ENCODE assay signal across 35 mouse cellular contexts in the genomic region with DNA sequence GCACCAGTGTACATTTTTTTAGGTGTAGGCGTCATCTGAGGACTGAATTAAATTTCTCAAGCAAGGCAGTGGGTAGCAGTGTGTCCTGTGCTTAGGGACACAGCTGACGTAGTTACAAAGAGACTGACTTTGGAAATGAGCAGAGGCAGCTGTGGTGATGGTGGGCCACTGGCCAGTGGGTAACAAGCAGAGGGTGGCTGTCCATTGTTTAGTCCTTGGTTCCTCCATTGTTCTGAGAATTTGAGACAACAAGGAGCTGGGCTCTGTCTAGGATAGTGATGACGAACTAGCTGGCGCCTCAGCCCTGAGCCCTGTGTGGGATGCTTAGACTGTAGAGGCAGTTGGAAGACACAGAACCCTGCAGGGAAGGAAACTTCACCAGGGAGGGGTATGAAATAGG. TPM values are rescaled to one million over a fixed set of nuclear protein-coding genes. Genes with fewer than 3 reads are reported as not detected.
DNase-seq lines count a peak whose midpoint lies in the region.
"Had no signal": no experiment of that assay in that cellular context is flagged by ENCODE, and none has a peak within 500 bp of the region (broad histone marks: within the 10 kb centered on the region; RNA-seq: fewer than 3 reads in every experiment).

No protein-coding gene starts in this region.

- intact Hi-C loops in left cerebral cortex, postnatal 10 days (cut with DNase I) = no loop called here
- intact Hi-C loops in left cerebral cortex, postnatal 25 days (cut with DNase I) = loop anchor here (1.0 to 5.0 kb wide), 4 partner anchors 16 to 189 kb away; no protein-coding TSS in a partner anchor

- DNase-seq in frontal cortex, adult 2 months (ENCODE audit: extremely low spot score in 1 of 2, low spot score in 1 of 2) = peak; percentile 37 to 58
- DNase-seq in frontal cortex, postnatal 25 days (ENCODE audit: low spot score in 2 of 2) = no peak
- DNase-seq in left cerebral cortex, adult 11 months (ENCODE audit: low spot score) = peak; percentile 33
- no peak for DNase-seq in left cerebral cortex, postnatal 10 days (ENCODE audit: extremely low spot score in 1 of 2, low spot score in 2 of 2)
- peak; percentile 71 for DNase-seq in brain, adult 2 months (ENCODE audit: low read depth, low spot score)
- DNase-seq in left cerebral cortex, postnatal 25 days (ENCODE audit: low spot score in 2 of 2) = peak; percentile 51 to 85
- DNase-seq in urinary bladder, adult 2 months (ENCODE audit: low spot score) = no peak
- DNase-seq in urinary bladder, postnatal 36 days (ENCODE audit: low spot score in 2 of 2) = no peak
- DNase-seq: adrenal gland, postnatal 10 days; cerebellum, adult 11 months; cerebellum, adult 9-10 months; embryo, embryonic 11 days; gastrocnemius, postnatal 36 days; heart, adult 2 months; kidney, adult 9 months; kidney, postnatal 10 days; layer of hippocampus, postnatal 36 days; lung, embryonic 14.5 days; lung, postnatal 14 days; midbrain, embryonic 14.5 days; thymus, postnatal 4 days had no signal

RNA-seq across cellular contexts. Expression of a gene that starts 52.7 kb away (rescaled TPM):
- 10.8 and 11.1 TPM in 2 replicates for polyA plus RNA-seq in frontal cortex, adult 2 months (2012; rRNA removed)
- total RNA-seq in left cerebral cortex, postnatal 10 days (2021) = 10 to 100 TPM in 1 of 2 experiments, 1 to 10 TPM in 1; 6.5 to 12.0 TPM
- total RNA-seq in left cerebral cortex, postnatal 25 days (2021) = 10 to 100 TPM; 20.6 to 24.4 TPM
- 0.33 and 0.34 TPM in 2 replicates for polyA plus RNA-seq in urinary bladder, adult 2 months (2012; rRNA removed)
- total RNA-seq: hematopoietic stem cell, adult 5-6 weeks; liver, adult 2 months; monocyte, adult 5-6 weeks had no signal
- polyA plus RNA-seq: G1E; heart, postnatal 0 days; liver, adult 2 months; liver, embryonic 15.5 days; lung, embryonic 14.5 days; stomach, postnatal 0 days had no signal

RNA-seq across cellular contexts. Expression of a gene that starts 58.1 kb away (rescaled TPM):
- not detected in 2 replicates for polyA plus RNA-seq in frontal cortex, adult 2 months (2012; rRNA removed)
- not detected for total RNA-seq in left cerebral cortex, postnatal 10 days (2021)
- total RNA-seq in left cerebral cortex, postnatal 25 days (2021) = not detected
- 0.04 TPM in 1 of 2 replicates, not detected in the other for polyA plus RNA-seq in urinary bladder, adult 2 months (2012; rRNA removed)
- total RNA-seq: G1E; gastrocnemius, adult 18-20 months; gastrocnemius, postnatal 36 days; heart, adult 2 months; hematopoietic stem cell, adult 5-6 weeks; layer of hippocampus, adult 18-20 months; layer of hippocampus, postnatal 36 days; liver, adult 2 months; monocyte, adult 5-6 weeks had no signal
- polyA plus RNA-seq: forebrain, embryonic 14.5 days; G1E; heart, adult 2 months; heart, embryonic 12.5 days; heart, postnatal 0 days; hindbrain, embryonic 14.5 days; intestine, postnatal 0 days; liver, adult 2 months; liver, embryonic 15.5 days; lung, embryonic 14.5 days; midbrain, embryonic 14.5 days; spleen, adult 2 months; stomach, postnatal 0 days had no signal

Comparison
In these comparisons a context has a peak if more than half of its experiments do, and no peak if none do; other contexts are left out.
1. DNase-seq: peak in frontal cortex, adult 2 months (2 of 2), left cerebral cortex, adult 11 months (single experiment), brain, adult 2 months (single experiment) and left cerebral cortex, postnatal 25 days (2 of 2); none in frontal cortex, postnatal 25 days (0 of 2), left cerebral cortex, postnatal 10 days (0 of 2), urinary bladder, adult 2 months (single experiment) and urinary bladder, postnatal 36 days (0 of 2).